Mouse (Mus musculus) MEL (cell line): Measurements from ENCODE around the gene Bves. TPM values are rescaled to one million over a fixed set of nuclear protein-coding genes. Genes with fewer than 3 reads are reported as not detected.

Experiments used
- DNase-seq: peaks from one replicate; pipeline ENCODE4 v3.0.0; 2011; ENCODE audit warnings: low read depth, low spot score
- H3K27ac ChIP-seq: 2 replicates; pipeline ENCODE4 v1.5.1; 2012; ENCODE audit warnings: low read depth, mild to moderate bottlenecking, control low read depth, low read length, moderate library complexity; ENCODE audit not compliant: control insufficient read depth
- H3K27me3 ChIP-seq, 2 experiments: fragments of 150-350 bp in 1 of 2; sonication (generic) in 1 of 2; 2 replicates each; pipeline ENCODE4 v1.6.1; 2012; ENCODE audit warnings: low read length in 2 of 2, mild to moderate bottlenecking in 2 of 2, improper control_type of control experiment in 1 of 2, moderate library complexity in 1 of 2; ENCODE audit not compliant: insufficient read depth in 2 of 2, control insufficient read depth in 1 of 2
- H3K36me3 ChIP-seq, 2 experiments: 2 replicates each; pipeline ENCODE4 v1.6.1; 2012 to 2014; ENCODE audit warnings: low read length in 2 of 2, improper control_type of control experiment in 1 of 2, inconsistent platforms in 1 of 2, mild to moderate bottlenecking in 1 of 2; ENCODE audit not compliant: insufficient read depth in 2 of 2, control insufficient read depth in 1 of 2
- H3K4me1 ChIP-seq, 2 experiments: fragments of 150-350 bp in 1 of 2; sonication (generic) in 1 of 2; 2 replicates each; pipeline ENCODE4 v1.6.1; 2012; ENCODE audit warnings: low read length in 2 of 2, improper control_type of control experiment in 1 of 2, mild to moderate bottlenecking in 1 of 2; ENCODE audit not compliant: insufficient read depth in 2 of 2, control insufficient read depth in 1 of 2
- H3K4me3 ChIP-seq, 2 experiments: fragments of 150-350 bp in 1 of 2; sonication (generic) in 1 of 2; 2 replicates each; pipeline ENCODE4 v1.5.1; 2012; ENCODE audit warnings: low read depth in 2 of 2, low read length in 2 of 2, mild to moderate bottlenecking in 2 of 2, moderate library complexity in 2 of 2, control low read depth in 1 of 2, improper control_type of control experiment in 1 of 2; ENCODE audit not compliant: control insufficient read depth in 1 of 2, insufficient read depth in 1 of 2
- H3K79me2 ChIP-seq: 2 replicates; pipeline ENCODE4 v1.6.1; 2012; ENCODE audit warnings: mild to moderate bottlenecking, low read length, moderate library complexity; ENCODE audit not compliant: control insufficient read depth, poor library complexity, insufficient read depth
- H3K9ac ChIP-seq: 2 replicates; pipeline ENCODE4 v1.6.1; 2012; ENCODE audit warnings: low read depth, mild to moderate bottlenecking, control low read depth, low read length, moderate library complexity; ENCODE audit not compliant: control insufficient read depth, poor library complexity, severe bottlenecking
- H3K9me3 ChIP-seq: fragments of 150-350 bp; sonication (generic); replicated peaks from 2 replicates; pipeline ENCODE4 v1.6.1; 2012; ENCODE audit warnings: mild to moderate bottlenecking, low read length, improper control_type of control experiment, moderate library complexity; ENCODE audit not compliant: insufficient read depth
- BHLHE40 ChIP-seq: IDR thresholded peaks from 2 replicates; pipeline ENCODE4 v1.6.1; 2012; ENCODE audit warnings: low read depth, mild to moderate bottlenecking, inconsistent platforms, low read length, improper control_type of control experiment, borderline replicate concordance
- CHD1 ChIP-seq: IDR thresholded peaks from 2 replicates; pipeline ENCODE4 v1.6.1; 2012; ENCODE audit warnings: low read depth, mild to moderate bottlenecking, inconsistent platforms, low read length, improper control_type of control experiment
- ELF1 ChIP-seq: IDR thresholded peaks from 2 replicates; pipeline ENCODE4 v1.6.1; 2014; ENCODE audit warnings: low read depth, mild to moderate bottlenecking, inconsistent platforms, low read length, improper control_type of control experiment, moderate library complexity
- EP300 ChIP-seq, 2 experiments: IDR thresholded peaks; 2 replicates each; pipeline ENCODE4 v1.6.1; 2011; ENCODE audit warnings: improper control_type of control experiment in 2 of 2, low read length in 2 of 2, low read depth in 1 of 2, mild to moderate bottlenecking in 1 of 2
- HCFC1 ChIP-seq: IDR thresholded peaks from 2 replicates; pipeline ENCODE4 v1.6.1; 2012; ENCODE audit warnings: low read depth, mild to moderate bottlenecking, inconsistent platforms, low read length, improper control_type of control experiment, moderate library complexity
- JUND ChIP-seq: IDR thresholded peaks from 2 replicates; pipeline ENCODE4 v1.6.1; 2011; ENCODE audit warnings: low read depth, mild to moderate bottlenecking, improper control_type of control experiment, low read length
- KAT2A ChIP-seq: conservative IDR thresholded peaks from 2 replicates; pipeline ENCODE4 v1.6.1; 2012; ENCODE audit warnings: low read depth, low read length, improper control_type of control experiment, inconsistent platforms
- MAX ChIP-seq: IDR thresholded peaks from 2 replicates; pipeline ENCODE4 v1.6.1; 2011; ENCODE audit warnings: low read length, improper control_type of control experiment
- MEF2A ChIP-seq: IDR thresholded peaks from 2 replicates; pipeline ENCODE4 v1.6.1; 2014; ENCODE audit warnings: low read depth, mild to moderate bottlenecking, inconsistent platforms, low read length, improper control_type of control experiment; ENCODE audit not compliant: poor library complexity, insufficient replicate concordance, severe bottlenecking; ENCODE audit errors: extremely low read depth
- MXI1 ChIP-seq: IDR thresholded peaks from 2 replicates; pipeline ENCODE4 v1.6.1; 2011; ENCODE audit warnings: mild to moderate bottlenecking, low read depth, low read length, improper control_type of control experiment
- MYC ChIP-seq: IDR thresholded peaks from 2 replicates; pipeline ENCODE4 v1.6.1; 2011; ENCODE audit warnings: low read depth, mild to moderate bottlenecking, low read length, improper control_type of control experiment, moderate library complexity
- NRF1 ChIP-seq: IDR thresholded peaks from 2 replicates; pipeline ENCODE4 v1.6.1; 2014; ENCODE audit warnings: low read depth, mild to moderate bottlenecking, inconsistent platforms, low read length, improper control_type of control experiment, moderate library complexity; ENCODE audit not compliant: poor library complexity, insufficient read depth, severe bottlenecking
- POLR2A ChIP-seq, 2 experiments: IDR thresholded peaks; 2 replicates each; pipeline ENCODE4 v1.6.1; 2011 to 2012; ENCODE audit warnings: low read length in 2 of 2, mild to moderate bottlenecking in 2 of 2, control low read depth in 1 of 2, improper control_type of control experiment in 1 of 2, low read depth in 1 of 2, moderate library complexity in 1 of 2; ENCODE audit not compliant: control insufficient read depth in 1 of 2, insufficient read depth in 1 of 2, poor library complexity in 1 of 2
- POLR2AphosphoS2 ChIP-seq: IDR thresholded peaks from 2 replicates; pipeline ENCODE4 v1.6.1; 2011; ENCODE audit warnings: low read length, improper control_type of control experiment
- POLR2AphosphoS5 ChIP-seq: IDR thresholded peaks from 2 replicates; pipeline ENCODE4 v1.6.1; 2012; ENCODE audit warnings: low read depth, borderline replicate concordance, mild to moderate bottlenecking, inconsistent platforms, low read length, moderate library complexity, mixed read lengths
- SMC3 ChIP-seq: IDR thresholded peaks from 2 replicates; pipeline ENCODE4 v1.6.1; 2011; ENCODE audit warnings: low read depth, low read length, improper control_type of control experiment
- TAL1 ChIP-seq: IDR thresholded peaks from 2 replicates; pipeline ENCODE4 v1.6.1; 2012; ENCODE audit warnings: mild to moderate bottlenecking, inconsistent platforms, low read length, moderate library complexity, mixed read lengths
- UBTF ChIP-seq: IDR thresholded peaks from 2 replicates; pipeline ENCODE4 v1.6.1; 2012; ENCODE audit warnings: low read depth, mild to moderate bottlenecking, inconsistent platforms, low read length, improper control_type of control experiment, moderate library complexity, borderline replicate concordance; ENCODE audit not compliant: insufficient read depth
- USF2 ChIP-seq, 2 experiments: IDR thresholded peaks; 2 replicates each; pipeline ENCODE4 v1.6.1; 2011 to 2012; ENCODE audit warnings: improper control_type of control experiment in 2 of 2, low read length in 2 of 2, borderline replicate concordance in 1 of 2, inconsistent platforms in 1 of 2, low read depth in 1 of 2, mild to moderate bottlenecking in 1 of 2; ENCODE audit not compliant: insufficient read depth in 1 of 2
- ZMIZ1 ChIP-seq: IDR thresholded peaks from 2 replicates; pipeline ENCODE4 v1.6.1; 2012; ENCODE audit warnings: low read depth, mild to moderate bottlenecking, inconsistent platforms, low read length, improper control_type of control experiment, moderate library complexity
- ZNF384 ChIP-seq: IDR thresholded peaks from 2 replicates; pipeline ENCODE4 v1.6.1; 2012; ENCODE audit warnings: low read depth, mild to moderate bottlenecking, inconsistent platforms, low read length, improper control_type of control experiment
- polyA plus RNA-seq, 2 experiments: library from polyadenylated mRNA; stranded (reverse) in 1 of 2; unstranded in 1 of 2; fragments of >175 nt in 1 of 2; fragments of >200 nt in 1 of 2; gene quantifications; 2 replicates each; pipeline versions ENCODE4 v1.2.1 to v1.2.4; 2012; ENCODE audit warnings: low replicate concordance in 2 of 2, low read depth in 1 of 2; ENCODE audit not compliant: insufficient read length in 2 of 2, insufficient read depth in 1 of 2, missing spikeins in 1 of 2
- total RNA-seq: library from RNA; depleted of rRNA; stranded (reverse); fragments of 300-350 nt; gene quantifications from 2 replicates; pipeline ENCODE4 v1.2.3, GENCODE M21; 2012; rRNA removed

Bves gene
- total and polyA plus RNA-seq, 3 experiments: not detected

GRCm38 (mm10) chr10:45411741-45412140, 76.2 kb downstream of the Bves start:
- Histone ChIP-seq H3K4me1 (no peaks in the 10 kb centered on the region), H3K27ac (no peak overlapping the region)
- no peak for DNase-seq

GRCm38 (mm10) chr10:45412144-45412543, 76.6 kb downstream of the Bves start:
- TF ChIP-seq ELF1 (no peak), UBTF (no peak), SMC3 (no peak), JUND (no peak), POLR2AphosphoS5 (no peak), MYC (no peak), KAT2A (no peak), ZMIZ1 (no peak), ZNF384 (no peak), NRF1 (no peak), BHLHE40 (no peak), MAX (no peak), POLR2AphosphoS2 (no peak)
- no peaks in the 10 kb centered on the region for H3K9me3 ChIP-seq
- no peaks in the 10 kb centered on the region for H3K79me2 ChIP-seq
- H3K9ac ChIP-seq: no peak overlapping the region
- H3K27ac ChIP-seq: no peak overlapping the region
- no peaks in the 10 kb centered on the region for H3K36me3 ChIP-seq
- H3K4me3 ChIP-seq: no peak overlapping the region
- H3K4me1 ChIP-seq: no peaks in the 10 kb centered on the region
- DNase-seq: no peak
- peaks cover 0 to 2% of the 10 kb centered on the region in 2 experiments; a peak in 3 of 4 replicates for H3K27me3 ChIP-seq

More at GRCm38 (mm10) chr10:45411741-45412140, 76.2 kb downstream of the Bves start:
- TF ChIP-seq USF2 (IDR thresholded peaks at IDR 0.05; ENCODE audit: borderline replicate concordance in 1 of 2, insufficient read depth in 1 of 2, low read depth in 1 of 2, low read length in 2 of 2) (no peak), MXI1 (no peak), JUND (no peak), TAL1 (no peak), ELF1 (no peak), EP300 (IDR thresholded peaks at IDR 0.05; ENCODE audit: low read depth in 1 of 2, low read length in 2 of 2) (no peak), CHD1 (no peak), HCFC1 (no peak), POLR2A (IDR thresholded peaks at IDR 0.05; ENCODE audit: control insufficient read depth in 1 of 2, insufficient read depth in 1 of 2, low read depth in 1 of 2, low read length in 2 of 2, poor library complexity in 1 of 2) (no peak), MEF2A (no peak)
- TF ChIP-seq, all 39 proteins: peak for 0
- H3K79me2 ChIP-seq: no peaks in the 10 kb centered on the region
- no peak overlapping the region for H3K4me3 ChIP-seq
- peaks cover 0 to 2% of the 10 kb centered on the region in 2 experiments; a peak in 3 of 4 replicates for H3K27me3 ChIP-seq
- no peaks in the 10 kb centered on the region for H3K36me3 ChIP-seq
- H3K9me3 ChIP-seq: no peaks in the 10 kb centered on the region
- H3K9ac ChIP-seq: no peak overlapping the region

Other genes with a start within 250 kb of the Bves start
- gene Popdc3, start 157.7 kb upstream of the Bves start, total RNA-seq: not detected in 2 replicates
- gene Popdc3, start 157.7 kb upstream of the Bves start, polyA plus RNA-seq: not detected
- gene Lin28b, start 150.6 kb downstream of the Bves start, total RNA-seq: not detected in 2 replicates
- not detected for gene Lin28b, start 150.6 kb downstream of the Bves start, polyA plus RNA-seq
- gene Hace1, start 242.1 kb downstream of the Bves start, total RNA-seq: 7.6 and 10.8 TPM in 2 replicates
- gene Hace1, start 242.1 kb downstream of the Bves start, polyA plus RNA-seq: 10 to 100 TPM in 1 of 2 experiments, not detected in 1; 10.1 TPM